Mouse (Mus musculus) liver, postnatal 0 days (tissue): Measurements from ENCODE around the gene Tbx21.

Experiments
- CTCF ChIP-seq: sonication (generic); IDR thresholded peaks from 2 replicates; pipeline ENCODE4 v1.5.1; 2016; ENCODE audit warnings: antibody characterized with exemption, low read depth
- EP300 ChIP-seq: IDR thresholded peaks from 2 replicates; pipeline ENCODE4 v1.6.1; 2016; ENCODE audit warnings: antibody characterized with exemption, low read depth, mild to moderate bottlenecking

DNA sequence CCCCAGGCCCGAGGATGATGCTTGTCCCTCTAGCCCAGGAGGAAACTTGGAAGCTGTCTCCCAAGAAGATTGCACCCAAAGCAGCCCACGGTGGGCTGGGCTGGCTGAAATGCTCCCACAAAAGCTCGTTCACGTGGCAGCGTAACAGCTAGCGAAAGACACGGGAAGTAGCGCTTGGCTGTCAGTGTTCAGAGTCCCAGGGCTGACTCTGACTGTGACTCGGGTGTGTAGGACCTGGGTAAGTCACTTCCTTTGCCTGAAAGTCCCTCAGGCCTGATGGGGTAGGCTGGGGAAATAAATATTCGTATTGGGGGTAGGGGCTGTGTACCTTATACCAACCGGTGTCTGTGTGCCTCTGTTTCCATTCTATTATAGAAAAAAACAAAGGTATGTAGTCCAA, 666 bp upstream of the Tbx21 start:
- no peak for TF ChIP-seq CTCF
- TF ChIP-seq EP300 = no peak
